In genomic region chr3:39222059-39222458, GRCm38 (mm10) we compare ENCODE assay signal across 27 mouse cellular contexts.
DNase-seq lines count a peak whose midpoint lies in the region; ATAC-seq and TF ChIP-seq lines count a peak whose summit lies in the region.
"Had no signal": no experiment of that assay in that cellular context is flagged by ENCODE, and none has a peak within 500 bp of the region (broad histone marks: within the 10 kb centered on the region; RNA-seq: fewer than 3 reads in every experiment).

No protein-coding gene starts in this region.

- ATAC-seq in intestine, embryonic 15.5 days = peak; percentile 74
- no peak for ATAC-seq in intestine, postnatal 0 days
- ATAC-seq in kidney, embryonic 16.5 days (ENCODE audit: low FRiP score, low TSS enrichment) = peak; percentile 77; the same call in 1 of the 2 replicates
- peak; percentile 67; the same call in 1 of the 2 replicates for ATAC-seq in stomach, embryonic 14.5 days (ENCODE audit: insufficient number of reproducible peaks, insufficient read depth, low FRiP score, low read depth)
- no peak for ATAC-seq in stomach, postnatal 0 days (ENCODE audit: low FRiP score, low TSS enrichment)
- ATAC-seq: activated CD4-positive, CD25-positive, alpha-beta regulatory T cell, adult 4 months; forebrain, embryonic 15.5 days had no signal

- H3K4me3 ChIP-seq in intestine, embryonic 15.5 days (replicated peaks) = no peak overlapping the region
- H3K4me3 ChIP-seq in intestine, postnatal 0 days (ENCODE audit: low read depth, low read length) = no peak overlapping the region
- H3K4me3 ChIP-seq in kidney, embryonic 16.5 days (ENCODE audit: low read length) = no peak overlapping the region
- no peak overlapping the region for H3K4me3 ChIP-seq in stomach, embryonic 14.5 days (ENCODE audit: low read depth, low read length)
- no peak overlapping the region for H3K4me3 ChIP-seq in stomach, postnatal 0 days (ENCODE audit: low read depth, low read length)
- H3K4me3 ChIP-seq: embryonic facial prominence, embryonic 10.5 days; embryonic facial prominence, embryonic 13.5 days; erythroblast, embryonic 14.5 days; forebrain, embryonic 12.5 days; forebrain, embryonic 15.5 days; heart, embryonic 12.5 days; heart, embryonic 15.5 days; hindbrain, embryonic 10.5 days had no signal

- H3K27me3 ChIP-seq in intestine, embryonic 15.5 days (replicated peaks) = no peaks in the 10 kb centered on the region
- H3K27me3 ChIP-seq in intestine, postnatal 0 days (replicated peaks; ENCODE audit: control insufficient read depth, insufficient read depth, low read length) = no peaks in the 10 kb centered on the region
- no peaks in the 10 kb centered on the region for H3K27me3 ChIP-seq in kidney, embryonic 16.5 days (ENCODE audit: insufficient read depth, low read length)
- H3K27me3 ChIP-seq in stomach, embryonic 14.5 days (ENCODE audit: control insufficient read depth, insufficient read depth, low read length) = no peaks in the 10 kb centered on the region
- no peaks in the 10 kb centered on the region for H3K27me3 ChIP-seq in stomach, postnatal 0 days (ENCODE audit: control insufficient read depth, insufficient read depth, low read length)
- H3K27me3 ChIP-seq: embryonic facial prominence, embryonic 13.5 days; forebrain, embryonic 12.5 days; forebrain, embryonic 15.5 days; heart, embryonic 12.5 days; heart, embryonic 15.5 days had no signal

- H3K4me1 ChIP-seq in intestine, embryonic 15.5 days (replicated peaks) = 0 out of 2 replicates have a peak, but pooled peaks cover 4% of the 10 kb centered on the region
- H3K4me1 ChIP-seq in intestine, postnatal 0 days (replicated peaks; ENCODE audit: control insufficient read depth, insufficient read depth, low read length) = no peaks in the 10 kb centered on the region
- H3K4me1 ChIP-seq in kidney, embryonic 16.5 days (ENCODE audit: insufficient read depth, low read length) = peaks cover 7% of the 10 kb centered on the region; the same call in 1 of the 2 replicates
- peaks cover 6% of the 10 kb centered on the region; the same call in 1 of the 2 replicates for H3K4me1 ChIP-seq in stomach, embryonic 14.5 days (ENCODE audit: control insufficient read depth, insufficient read depth, low read length)
- no peaks in the 10 kb centered on the region for H3K4me1 ChIP-seq in stomach, postnatal 0 days (replicated peaks; ENCODE audit: control insufficient read depth, insufficient read depth)
- H3K4me1 ChIP-seq: heart, embryonic 15.5 days had no signal

- WGBS in intestine, embryonic 15.5 days = 33% methylated on average over 4 of the region's 4 CpGs
- 63% methylated on average over 4 of the region's 4 CpGs for WGBS in intestine, postnatal 0 days
- 39% methylated on average over 4 of the region's 4 CpGs for WGBS in kidney, embryonic 16.5 days
- WGBS in stomach, embryonic 14.5 days = 34% methylated on average over 4 of the region's 4 CpGs
- WGBS in stomach, postnatal 0 days = 51% methylated on average over 4 of the region's 4 CpGs

- no peak overlapping the region for H3K9ac ChIP-seq in intestine, embryonic 15.5 days
- no peak overlapping the region for H3K9ac ChIP-seq in intestine, postnatal 0 days (ENCODE audit: low read depth, low read length)
- no peak overlapping the region for H3K9ac ChIP-seq in kidney, embryonic 16.5 days (replicated peaks; ENCODE audit: low read length)
- H3K9ac ChIP-seq in stomach, embryonic 14.5 days (replicated peaks; ENCODE audit: low read depth, low read length) = no peak overlapping the region
- H3K9ac ChIP-seq in stomach, postnatal 0 days (ENCODE audit: low read length) = no peak overlapping the region
- H3K9ac ChIP-seq: embryonic facial prominence, embryonic 13.5 days; forebrain, embryonic 12.5 days; forebrain, embryonic 15.5 days; heart, embryonic 12.5 days; heart, embryonic 15.5 days had no signal

- no peaks in the 10 kb centered on the region for H3K36me3 ChIP-seq in intestine, embryonic 15.5 days
- H3K36me3 ChIP-seq in intestine, postnatal 0 days (ENCODE audit: control insufficient read depth, insufficient read depth) = no peaks in the 10 kb centered on the region
- no peaks in the 10 kb centered on the region for H3K36me3 ChIP-seq in kidney, embryonic 16.5 days (ENCODE audit: insufficient read depth, low read length)
- H3K36me3 ChIP-seq in stomach, embryonic 14.5 days (ENCODE audit: control insufficient read depth, insufficient read depth, low read length) = no peaks in the 10 kb centered on the region
- no peaks in the 10 kb centered on the region for H3K36me3 ChIP-seq in stomach, postnatal 0 days (ENCODE audit: control insufficient read depth, insufficient read depth, low read length)
- H3K36me3 ChIP-seq: embryonic facial prominence, embryonic 10.5 days; embryonic facial prominence, embryonic 13.5 days; forebrain, embryonic 12.5 days; forebrain, embryonic 15.5 days; heart, embryonic 12.5 days; heart, embryonic 15.5 days; hindbrain, embryonic 10.5 days had no signal

- H3K9me3 ChIP-seq in intestine, embryonic 15.5 days = no peaks in the 10 kb centered on the region
- H3K9me3 ChIP-seq in intestine, postnatal 0 days (ENCODE audit: control insufficient read depth) = no peaks in the 10 kb centered on the region
- no peaks in the 10 kb centered on the region for H3K9me3 ChIP-seq in kidney, embryonic 16.5 days (ENCODE audit: low read length)
- no peaks in the 10 kb centered on the region for H3K9me3 ChIP-seq in stomach, embryonic 14.5 days (ENCODE audit: control insufficient read depth, low read depth, low read length)
- no peaks in the 10 kb centered on the region for H3K9me3 ChIP-seq in stomach, postnatal 0 days (ENCODE audit: control insufficient read depth, low read length)
- H3K9me3 ChIP-seq: embryonic facial prominence, embryonic 10.5 days; embryonic facial prominence, embryonic 13.5 days; forebrain, embryonic 12.5 days; forebrain, embryonic 15.5 days; heart, embryonic 12.5 days; heart, embryonic 15.5 days; hindbrain, embryonic 10.5 days had no signal

- H3K27ac ChIP-seq in intestine, embryonic 15.5 days = no peak overlapping the region
- no peak overlapping the region for H3K27ac ChIP-seq in intestine, postnatal 0 days (ENCODE audit: low read depth, low read length)
- H3K27ac ChIP-seq in kidney, embryonic 16.5 days (ENCODE audit: low read length) = no peak overlapping the region
- H3K27ac ChIP-seq in stomach, embryonic 14.5 days (ENCODE audit: low read length) = no peak overlapping the region
- no peak overlapping the region for H3K27ac ChIP-seq in stomach, postnatal 0 days (replicated peaks)
- H3K27ac ChIP-seq: embryonic facial prominence, embryonic 10.5 days; embryonic facial prominence, embryonic 13.5 days; forebrain, embryonic 12.5 days; forebrain, embryonic 15.5 days; hindbrain, embryonic 10.5 days had no signal

- no peak overlapping the region for H3K4me2 ChIP-seq in intestine, embryonic 15.5 days (replicated peaks)
- no peak overlapping the region for H3K4me2 ChIP-seq in intestine, postnatal 0 days (replicated peaks; ENCODE audit: low read depth)
- no peak overlapping the region for H3K4me2 ChIP-seq in kidney, embryonic 16.5 days (replicated peaks; ENCODE audit: low read depth, low read length)
- H3K4me2 ChIP-seq in stomach, embryonic 14.5 days (replicated peaks; ENCODE audit: low read depth, low read length) = no peak overlapping the region
- no peak overlapping the region for H3K4me2 ChIP-seq in stomach, postnatal 0 days (replicated peaks; ENCODE audit: low read depth)
- H3K4me2 ChIP-seq: embryonic facial prominence, embryonic 13.5 days; forebrain, embryonic 12.5 days; forebrain, embryonic 15.5 days; heart, embryonic 12.5 days; heart, embryonic 15.5 days had no signal

- no peak for TF ChIP-seq CTCF in intestine, postnatal 0 days (IDR thresholded peaks at IDR 0.05; ENCODE audit: low read depth)
- no peak for TF ChIP-seq CTCF in stomach, postnatal 0 days (IDR thresholded peaks at IDR 0.05; ENCODE audit: low read depth)

- DNase-seq in kidney, postnatal 36 days = no peak
- no peak for DNase-seq in stomach, postnatal 0 days (ENCODE audit: low spot score)
- no peak for DNase-seq in spleen, postnatal 10 days (ENCODE audit: low spot score in 2 of 2)
- DNase-seq: adrenal gland, adult 8-10 months; adrenal gland, postnatal 25 days; cerebellum, adult 11-12 months; cerebellum, adult 8-10 months; cerebellum, postnatal 10 days; cerebellum, postnatal 36 days; embryo, embryonic 11 days; gastrocnemius, postnatal 25 days; heart, adult 18-20 months; heart, postnatal 10 days; heart, postnatal 36 days had no signal

- no peak for TF ChIP-seq EP300 in stomach, postnatal 0 days (optimal IDR thresholded peaks at IDR 0.05)

Comparison
In these comparisons a context has a peak if more than half of its experiments do, and no peak if none do; other contexts are left out.
1. ATAC-seq: peak in intestine, embryonic 15.5 days (single experiment), kidney, embryonic 16.5 days (single experiment) and stomach, embryonic 14.5 days (single experiment); none in intestine, postnatal 0 days (single experiment) and stomach, postnatal 0 days (single experiment).